Mouse (Mus musculus): ENCODE measurements around the gene Tbl3. TPM values are rescaled to one million over a fixed set of nuclear protein-coding genes. Genes with fewer than 3 reads are reported as not detected.

Tbl3 gene
- 0.31 TPM for polyA plus RNA-seq (2014; fragmentation: Illumina TruSeq; extraction: RNeasy Lipid Tissue Mini Kit (QIAGEN cat#74804))

DNA sequence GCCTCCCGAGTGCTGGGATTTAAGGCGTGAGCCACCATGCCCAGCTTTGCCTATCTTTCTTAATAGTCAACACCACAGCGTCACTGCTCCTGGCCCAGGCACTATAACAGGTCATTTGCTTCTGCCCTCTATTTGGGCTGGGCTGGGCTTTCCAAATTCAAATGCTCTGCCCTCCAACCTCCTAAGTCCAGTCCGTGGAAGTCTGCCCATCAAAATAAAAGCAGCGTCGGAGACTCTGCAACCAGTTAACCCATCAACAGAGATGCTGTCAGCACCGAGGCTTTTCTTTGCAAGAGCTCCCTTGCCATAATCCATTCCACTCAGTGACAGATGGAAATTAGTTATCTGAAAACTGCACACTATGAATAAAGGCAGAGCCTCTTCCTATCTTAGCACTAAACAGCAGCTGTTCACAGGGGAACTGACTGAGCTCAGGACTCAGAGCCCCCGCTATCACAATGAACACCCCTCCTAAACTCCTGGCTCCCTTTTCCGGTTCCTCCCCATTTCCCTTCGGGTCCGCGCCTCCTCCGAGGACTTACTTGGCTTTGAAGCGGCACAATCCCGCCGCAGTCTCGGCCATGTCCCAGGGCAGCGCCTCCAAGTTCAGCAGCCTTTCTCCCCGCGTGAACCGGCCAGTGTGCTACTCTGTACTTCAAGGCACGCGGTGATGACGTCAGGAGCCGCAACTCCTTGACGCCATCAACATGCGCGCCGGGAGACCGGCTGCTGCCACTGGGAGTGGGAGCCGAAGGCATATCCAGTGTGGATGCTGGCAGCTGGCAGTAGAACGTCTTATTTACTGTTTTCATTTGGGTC lies at the start of gene Tbl3:
Gene Tbl3, minus strand, starts transcription at position 679 of the 819 bp plus-strand sequence.

GRCm38 (mm10) chr17:24752415-24753394 lies 45.2 kb upstream of the Tbl3 start, which contains the start of gene Hs3st6:
Gene Hs3st6, plus strand, starts transcription at chr17:24752988.

GRCm38 (mm10) chr17:24736330-24737051 lies 29.0 kb upstream of the Tbl3 start, which contains the start of gene Msrb1:
Gene Msrb1, plus strand, starts transcription at chr17:24736642.

DNA sequence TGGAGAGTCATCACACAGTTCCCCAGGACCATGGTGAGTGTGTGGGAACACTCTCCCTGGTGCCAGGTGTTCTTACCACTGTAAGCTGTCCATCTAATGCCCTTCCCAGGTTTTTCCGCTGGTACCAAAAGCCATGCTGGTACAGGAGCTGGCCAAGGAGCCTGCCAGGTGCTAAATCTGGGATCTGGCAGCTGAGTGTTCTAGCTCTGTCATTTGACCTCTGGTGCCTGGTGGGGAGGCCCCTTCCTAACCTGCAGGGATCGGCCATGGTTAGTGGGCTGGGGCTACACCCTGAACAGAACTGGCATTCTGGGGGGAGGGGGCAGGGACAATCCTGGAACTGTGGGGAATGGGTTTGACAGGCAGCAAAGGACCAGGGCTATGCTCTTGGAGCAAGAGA lies 20.2 kb upstream of the Tbl3 start, which contains the start of gene Rpl3l:
Gene Rpl3l, plus strand, starts transcription at position 203 of the 400 bp plus-strand sequence.

GRCm38 (mm10) chr17:24724184-24724583 lies 16.7 kb upstream of the Tbl3 start, which contains the start of gene Ndufb10:
Gene Ndufb10, minus strand, starts transcription at chr17:24724478.

GRCm38 (mm10) chr17:24717943-24718342 lies 10.5 kb upstream of the Tbl3 start, which contains the start of the genes Rnf151 and Rps2:
Gene Rnf151, minus strand, starts transcription at chr17:24718063.
Gene Rps2, plus strand, starts transcription at chr17:24718116.

GRCm38 (mm10) chr17:24696011-24696697 lies 11.3 kb downstream of the Tbl3 start, which contains the start of the genes Gfer and Noxo1:
Gene Gfer, minus strand, starts transcription at chr17:24696156.
Gene Noxo1, plus strand, starts transcription at chr17:24696234.

DNA sequence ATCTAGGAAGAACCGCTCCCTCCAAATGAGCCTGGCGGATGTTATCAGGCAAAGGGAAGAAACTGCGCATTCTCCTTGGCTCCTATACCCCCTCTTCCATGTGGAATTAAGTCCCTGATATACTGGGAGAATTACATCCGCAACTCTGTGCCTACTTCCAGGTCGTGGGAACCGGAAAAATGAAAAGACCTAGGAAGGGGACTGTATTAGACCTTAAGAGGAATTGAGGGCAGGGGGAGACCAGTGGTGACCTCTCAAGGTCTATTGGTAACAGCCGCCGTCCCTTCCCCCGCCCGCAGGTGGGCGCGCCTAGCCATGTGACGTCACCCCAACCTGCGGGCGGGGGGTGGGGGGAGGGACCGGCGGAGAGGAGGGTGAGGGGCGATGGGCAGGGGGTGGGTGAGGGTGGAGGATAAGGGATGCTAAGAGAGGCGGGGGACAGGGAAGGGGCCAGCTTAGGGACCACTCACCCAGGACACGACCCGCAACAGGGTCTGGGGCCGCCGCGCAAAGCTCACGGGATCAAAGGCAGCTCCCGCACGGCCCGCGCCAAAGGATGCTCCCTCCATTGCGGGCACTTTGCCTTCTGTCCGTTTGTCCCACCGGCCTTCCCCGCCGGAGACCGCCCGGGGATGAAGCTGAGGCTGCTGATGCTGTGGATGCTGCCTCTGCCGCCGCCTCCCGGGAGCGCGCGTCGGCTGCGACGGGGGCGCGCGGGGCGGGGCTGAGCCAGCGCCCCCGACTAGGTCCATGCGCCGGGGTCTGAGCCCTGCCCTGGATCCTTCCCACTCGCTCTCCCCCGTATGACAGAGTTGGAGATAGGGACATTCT lies 18.0 kb downstream of the Tbl3 start, which contains the start of gene Syngr3:
Gene Syngr3, minus strand, starts transcription at position 705 of the 831 bp plus-strand sequence.

GRCm38 (mm10) chr17:24669545-24670245 lies 37.8 kb downstream of the Tbl3 start, which contains the start of gene Zfp598:
Gene Zfp598, plus strand, starts transcription at chr17:24669687.

GRCm38 (mm10) chr17:24658017-24658758 lies 49.3 kb downstream of the Tbl3 start, which contains the start of gene Npw:
Gene Npw, minus strand, starts transcription at chr17:24658457.

GRCm38 (mm10) chr17:24650070-24650616 lies 57.3 kb downstream of the Tbl3 start, which contains the start of gene Slc9a3r2:
Gene Slc9a3r2, minus strand, starts transcription at chr17:24650327.

Other genes with a start within 250 kb of the Tbl3 start
- gene E4f1, start 237.3 kb downstream of the Tbl3 start, polyA plus RNA-seq (2014; fragmentation: Illumina TruSeq; extraction: RNeasy Lipid Tissue Mini Kit (QIAGEN cat#74804)) = 0.46 TPM
- 29.5 TPM for gene Pgp, start 237.3 kb downstream of the Tbl3 start, polyA plus RNA-seq (2014; fragmentation: Illumina TruSeq; extraction: RNeasy Lipid Tissue Mini Kit (QIAGEN cat#74804))
- not detected for gene Bricd5, start 233.8 kb downstream of the Tbl3 start, polyA plus RNA-seq (2014; fragmentation: Illumina TruSeq; extraction: RNeasy Lipid Tissue Mini Kit (QIAGEN cat#74804))
- 5.6 TPM for gene Mlst8, start 228.6 kb downstream of the Tbl3 start, polyA plus RNA-seq (2014; fragmentation: Illumina TruSeq; extraction: RNeasy Lipid Tissue Mini Kit (QIAGEN cat#74804))
- 0.80 TPM for gene Caskin1, start 219.1 kb downstream of the Tbl3 start, polyA plus RNA-seq (2014; fragmentation: Illumina TruSeq; extraction: RNeasy Lipid Tissue Mini Kit (QIAGEN cat#74804))
- 5.3 TPM for gene Traf7, start 179.7 kb downstream of the Tbl3 start, polyA plus RNA-seq (2014; fragmentation: Illumina TruSeq; extraction: RNeasy Lipid Tissue Mini Kit (QIAGEN cat#74804))
- gene Rab26, start 173.4 kb downstream of the Tbl3 start, polyA plus RNA-seq (2014; fragmentation: Illumina TruSeq; extraction: RNeasy Lipid Tissue Mini Kit (QIAGEN cat#74804)) = not detected
- 6.3 TPM for gene Pkd1, start 157.8 kb downstream of the Tbl3 start, polyA plus RNA-seq (2014; fragmentation: Illumina TruSeq; extraction: RNeasy Lipid Tissue Mini Kit (QIAGEN cat#74804))
- gene Tsc2, start 75.0 kb downstream of the Tbl3 start, polyA plus RNA-seq (2014; fragmentation: Illumina TruSeq; extraction: RNeasy Lipid Tissue Mini Kit (QIAGEN cat#74804)) = 15.9 TPM
- 0.34 TPM for gene Nthl1, start 75.0 kb downstream of the Tbl3 start, polyA plus RNA-seq (2014; fragmentation: Illumina TruSeq; extraction: RNeasy Lipid Tissue Mini Kit (QIAGEN cat#74804))
- gene Slc9a3r2, start 57.3 kb downstream of the Tbl3 start, polyA plus RNA-seq (2014; fragmentation: Illumina TruSeq; extraction: RNeasy Lipid Tissue Mini Kit (QIAGEN cat#74804)) = 11.8 TPM
- not detected for gene Npw, start 49.2 kb downstream of the Tbl3 start, polyA plus RNA-seq (2014; fragmentation: Illumina TruSeq; extraction: RNeasy Lipid Tissue Mini Kit (QIAGEN cat#74804))
- 0.68 TPM for gene Zfp598, start 38.0 kb downstream of the Tbl3 start, polyA plus RNA-seq (2014; fragmentation: Illumina TruSeq; extraction: RNeasy Lipid Tissue Mini Kit (QIAGEN cat#74804))
- 0.83 TPM for gene Syngr3, start 17.7 kb downstream of the Tbl3 start, polyA plus RNA-seq (2014; fragmentation: Illumina TruSeq; extraction: RNeasy Lipid Tissue Mini Kit (QIAGEN cat#74804))
- 10.4 TPM for gene Gfer, start 11.5 kb downstream of the Tbl3 start, polyA plus RNA-seq (2014; fragmentation: Illumina TruSeq; extraction: RNeasy Lipid Tissue Mini Kit (QIAGEN cat#74804))
- 1.1 TPM for gene Noxo1, start 11.4 kb downstream of the Tbl3 start, polyA plus RNA-seq (2014; fragmentation: Illumina TruSeq; extraction: RNeasy Lipid Tissue Mini Kit (QIAGEN cat#74804))
- gene Rnf151, start 10.4 kb upstream of the Tbl3 start, polyA plus RNA-seq (2014; fragmentation: Illumina TruSeq; extraction: RNeasy Lipid Tissue Mini Kit (QIAGEN cat#74804)) = not detected
- gene Rps2, start 10.5 kb upstream of the Tbl3 start, polyA plus RNA-seq (2014; fragmentation: Illumina TruSeq; extraction: RNeasy Lipid Tissue Mini Kit (QIAGEN cat#74804)) = 771 TPM
- 52.5 TPM for gene Ndufb10, start 16.8 kb upstream of the Tbl3 start, polyA plus RNA-seq (2014; fragmentation: Illumina TruSeq; extraction: RNeasy Lipid Tissue Mini Kit (QIAGEN cat#74804))
- not detected for gene Rpl3l, start 20.2 kb upstream of the Tbl3 start, polyA plus RNA-seq (2014; fragmentation: Illumina TruSeq; extraction: RNeasy Lipid Tissue Mini Kit (QIAGEN cat#74804))
- 1.2 TPM for gene Msrb1, start 29.0 kb upstream of the Tbl3 start, polyA plus RNA-seq (2014; fragmentation: Illumina TruSeq; extraction: RNeasy Lipid Tissue Mini Kit (QIAGEN cat#74804))
- gene Hs3st6, start 45.3 kb upstream of the Tbl3 start, polyA plus RNA-seq (2014; fragmentation: Illumina TruSeq; extraction: RNeasy Lipid Tissue Mini Kit (QIAGEN cat#74804)) = not detected
- 0.74 TPM for gene Meiob, start 96.6 kb upstream of the Tbl3 start, polyA plus RNA-seq (2014; fragmentation: Illumina TruSeq; extraction: RNeasy Lipid Tissue Mini Kit (QIAGEN cat#74804))
- gene Hagh, start 132.5 kb upstream of the Tbl3 start, polyA plus RNA-seq (2014; fragmentation: Illumina TruSeq; extraction: RNeasy Lipid Tissue Mini Kit (QIAGEN cat#74804)) = 2.5 TPM
- gene Fahd1, start 142.7 kb upstream of the Tbl3 start, polyA plus RNA-seq (2014; fragmentation: Illumina TruSeq; extraction: RNeasy Lipid Tissue Mini Kit (QIAGEN cat#74804)) = 54.8 TPM
- not detected for gene Igfals, start 158.3 kb upstream of the Tbl3 start, polyA plus RNA-seq (2014; fragmentation: Illumina TruSeq; extraction: RNeasy Lipid Tissue Mini Kit (QIAGEN cat#74804))
- 2.1 TPM for gene Nubp2, start 178.7 kb upstream of the Tbl3 start, polyA plus RNA-seq (2014; fragmentation: Illumina TruSeq; extraction: RNeasy Lipid Tissue Mini Kit (QIAGEN cat#74804))
- not detected for gene Spsb3, start 179.0 kb upstream of the Tbl3 start, polyA plus RNA-seq (2014; fragmentation: Illumina TruSeq; extraction: RNeasy Lipid Tissue Mini Kit (QIAGEN cat#74804))
- gene Eme2, start 187.4 kb upstream of the Tbl3 start, polyA plus RNA-seq (2014; fragmentation: Illumina TruSeq; extraction: RNeasy Lipid Tissue Mini Kit (QIAGEN cat#74804)) = 1.4 TPM
- 0.94 TPM for gene Mrps34, start 187.5 kb upstream of the Tbl3 start, polyA plus RNA-seq (2014; fragmentation: Illumina TruSeq; extraction: RNeasy Lipid Tissue Mini Kit (QIAGEN cat#74804))
- gene Nme3, start 188.8 kb upstream of the Tbl3 start, polyA plus RNA-seq (2014; fragmentation: Illumina TruSeq; extraction: RNeasy Lipid Tissue Mini Kit (QIAGEN cat#74804)) = 1.0 TPM
- 4.4 TPM for gene Mapk8ip3, start 229.3 kb upstream of the Tbl3 start, polyA plus RNA-seq (2014; fragmentation: Illumina TruSeq; extraction: RNeasy Lipid Tissue Mini Kit (QIAGEN cat#74804))

All from ovary, adult 10 weeks (tissue).